Mouse (Mus musculus): Measurements from ENCODE around the gene Nnmt. TPM values are rescaled to one million over a fixed set of nuclear protein-coding genes. Genes with fewer than 3 reads are reported as not detected.

Gene Nnmt
- polyA plus RNA-seq, 1 experiment = 0.35 TPM

DNA sequence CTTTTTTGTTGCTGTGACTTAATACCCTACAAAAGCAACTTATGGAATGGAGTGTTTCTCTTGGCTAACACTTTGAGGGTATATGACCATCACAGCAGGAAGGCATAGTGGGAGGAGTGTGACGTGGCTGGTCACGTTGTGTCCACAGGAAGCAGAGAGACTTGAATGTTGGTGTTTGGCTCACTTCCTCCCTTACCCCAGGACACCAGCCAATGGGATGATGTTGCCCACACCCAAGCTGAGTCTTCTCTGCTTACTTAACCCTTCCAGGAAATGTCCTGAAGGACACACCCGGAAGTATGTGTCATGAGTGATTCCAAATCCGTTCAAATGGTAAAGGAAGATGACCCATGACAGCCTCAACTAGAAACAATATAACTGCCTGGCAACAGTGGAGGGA is 4.8 kb upstream of the Nnmt start:
- H3K4me1 ChIP-seq (ENCODE audit: control insufficient read depth, insufficient read depth, low read length) = no peaks in the 10 kb centered on the region
- no peak for TF ChIP-seq CTCF (IDR thresholded peaks at IDR 0.05; ENCODE audit: extremely low read depth, insufficient read depth, low read length)
- TF ChIP-seq POLR2A (IDR thresholded peaks at IDR 0.05; ENCODE audit: extremely low read depth, insufficient read depth, low read length) = no peak

GRCm38 (mm10) chr9:48607417-48607816 is 2.5 kb upstream of the Nnmt start:
- Histone ChIP-seq H3K4me1 (ENCODE audit: control insufficient read depth, insufficient read depth, low read length) (no peaks in the 10 kb centered on the region), H3K4me3 (ENCODE audit: insufficient read depth, low read length) (no peak overlapping the region), H3K27ac (ENCODE audit: insufficient read depth, low read length) (no peak overlapping the region)
- TF ChIP-seq CTCF (IDR thresholded peaks at IDR 0.05; ENCODE audit: extremely low read depth, insufficient read depth, low read length) (no peak), POLR2A (IDR thresholded peaks at IDR 0.05; ENCODE audit: extremely low read depth, insufficient read depth, low read length) (no peak)

More for the DNA sequence above, 4.8 kb upstream of the Nnmt start:
- Histone ChIP-seq H3K27ac (ENCODE audit: insufficient read depth, low read length) (no peak overlapping the region), H3K4me3 (ENCODE audit: insufficient read depth, low read length) (no peak overlapping the region)

- Histone ChIP-seq H3K4me3 (ENCODE audit: insufficient read depth, low read length) (no peak overlapping the region), H3K4me1 (ENCODE audit: control insufficient read depth, insufficient read depth, low read length) (no peaks in the 10 kb centered on the region), H3K27ac (ENCODE audit: insufficient read depth, low read length) (no peak overlapping the region)
- no peak for TF ChIP-seq POLR2A (IDR thresholded peaks at IDR 0.05; ENCODE audit: extremely low read depth, insufficient read depth, low read length)
- no peak for TF ChIP-seq CTCF (IDR thresholded peaks at IDR 0.05; ENCODE audit: extremely low read depth, insufficient read depth, low read length)
These were observed 1.2 kb upstream of the Nnmt start for GRCm38 (mm10) chr9:48606171-48606570.

DNA sequence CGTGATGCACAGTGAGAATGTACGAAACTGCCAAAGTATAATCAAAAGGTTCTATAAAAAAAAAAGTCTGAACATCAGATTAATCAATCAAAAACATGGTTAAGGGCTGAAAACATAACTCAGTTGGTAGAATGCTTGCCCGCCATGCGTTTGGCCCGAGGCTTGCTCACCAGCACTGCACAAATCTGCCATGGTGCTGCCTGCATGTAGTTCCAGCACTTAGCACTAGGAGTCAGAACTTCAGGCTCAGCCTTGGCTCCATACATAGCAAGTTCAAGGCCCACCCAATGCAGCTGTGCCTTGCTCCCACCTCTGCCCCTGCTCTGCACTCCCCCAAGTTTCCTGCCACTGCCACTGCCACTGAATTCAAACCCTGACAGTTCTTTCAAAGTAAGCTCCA is 744 bp upstream of the Nnmt start:
- H3K27ac ChIP-seq (ENCODE audit: insufficient read depth, low read length) = no peak overlapping the region

GRCm38 (mm10) chr9:48604226-48604625 is 727 bp downstream of the Nnmt start:
- peaks cover 3% of the 10 kb centered on the region; the same call in 1 of the 2 replicates for H3K4me1 ChIP-seq (ENCODE audit: control insufficient read depth, insufficient read depth, low read length)
- no peak overlapping the region for H3K27ac ChIP-seq (ENCODE audit: insufficient read depth, low read length)
- H3K4me3 ChIP-seq (ENCODE audit: insufficient read depth, low read length) = no peak overlapping the region
- TF ChIP-seq CTCF (IDR thresholded peaks at IDR 0.05; ENCODE audit: extremely low read depth, insufficient read depth, low read length) (no peak), POLR2A (IDR thresholded peaks at IDR 0.05; ENCODE audit: extremely low read depth, insufficient read depth, low read length) (no peak)

More for the DNA sequence above, 744 bp upstream of the Nnmt start:
- Histone ChIP-seq H3K4me3 (ENCODE audit: insufficient read depth, low read length) (no peak overlapping the region), H3K4me1 (ENCODE audit: control insufficient read depth, insufficient read depth, low read length) (peaks cover 3% of the 10 kb centered on the region; the same call in 1 of the 2 replicates)
- TF ChIP-seq POLR2A (IDR thresholded peaks at IDR 0.05; ENCODE audit: extremely low read depth, insufficient read depth, low read length) = no peak
- TF ChIP-seq CTCF (IDR thresholded peaks at IDR 0.05; ENCODE audit: extremely low read depth, insufficient read depth, low read length) = no peak

DNA sequence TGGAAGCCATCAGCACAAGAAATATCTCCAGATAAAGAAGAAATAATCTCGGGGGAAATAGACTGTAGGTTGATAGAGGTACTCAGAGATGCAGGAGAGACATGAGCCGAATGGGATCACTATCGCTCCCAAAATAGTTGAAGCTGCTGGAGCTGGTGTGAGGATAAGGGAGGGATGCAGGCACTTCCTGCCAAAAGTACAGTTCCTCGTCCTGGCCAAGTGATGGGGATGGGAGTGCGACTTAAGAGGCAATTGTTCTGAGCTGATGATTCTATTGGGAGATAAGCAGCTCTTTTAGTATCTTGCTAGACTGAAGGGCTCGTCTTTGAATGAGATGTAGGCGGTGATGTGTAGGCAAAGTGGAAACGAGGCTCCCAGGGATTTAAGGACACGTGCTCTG is 4.1 kb downstream of the Nnmt start:
- TF ChIP-seq CTCF (IDR thresholded peaks at IDR 0.05; ENCODE audit: extremely low read depth, insufficient read depth, low read length) (no peak), POLR2A (IDR thresholded peaks at IDR 0.05; ENCODE audit: extremely low read depth, insufficient read depth, low read length) (no peak)
- Histone ChIP-seq H3K27ac (ENCODE audit: insufficient read depth, low read length) (no peak overlapping the region), H3K4me3 (ENCODE audit: insufficient read depth, low read length) (no peak overlapping the region)

GRCm38 (mm10) chr9:48600066-48600465 is 4.9 kb downstream of the Nnmt start:
- no peak overlapping the region for H3K27ac ChIP-seq (ENCODE audit: insufficient read depth, low read length)
- no peak for TF ChIP-seq CTCF (IDR thresholded peaks at IDR 0.05; ENCODE audit: extremely low read depth, insufficient read depth, low read length)
- TF ChIP-seq POLR2A (IDR thresholded peaks at IDR 0.05; ENCODE audit: extremely low read depth, insufficient read depth, low read length) = no peak
- H3K4me1 ChIP-seq (ENCODE audit: control insufficient read depth, insufficient read depth, low read length) = peaks cover 3% of the 10 kb centered on the region; the same call in 1 of the 2 replicates
- H3K4me3 ChIP-seq (ENCODE audit: insufficient read depth, low read length) = no peak overlapping the region

More for the DNA sequence above, 4.1 kb downstream of the Nnmt start:
- H3K4me1 ChIP-seq (ENCODE audit: control insufficient read depth, insufficient read depth, low read length) = peaks cover 3% of the 10 kb centered on the region; the same call in 1 of the 2 replicates

GRCm38 (mm10) chr9:48597494-48597893 is 7.5 kb downstream of the Nnmt start:
- Histone ChIP-seq H3K27ac (ENCODE audit: insufficient read depth, low read length) (no peak overlapping the region), H3K4me3 (ENCODE audit: insufficient read depth, low read length) (no peak overlapping the region), H3K4me1 (ENCODE audit: control insufficient read depth, insufficient read depth, low read length) (peaks cover 3% of the 10 kb centered on the region; the same call in 1 of the 2 replicates)
- no peak for TF ChIP-seq POLR2A (IDR thresholded peaks at IDR 0.05; ENCODE audit: extremely low read depth, insufficient read depth, low read length)

GRCm38 (mm10) chr9:48596924-48597323 is 8.0 kb downstream of the Nnmt start:
- no peak overlapping the region for H3K27ac ChIP-seq (ENCODE audit: insufficient read depth, low read length)
- TF ChIP-seq POLR2A (IDR thresholded peaks at IDR 0.05; ENCODE audit: extremely low read depth, insufficient read depth, low read length) (no peak), CTCF (IDR thresholded peaks at IDR 0.05; ENCODE audit: extremely low read depth, insufficient read depth, low read length) (no peak)

GRCm38 (mm10) chr9:48593915-48594314 is 11.0 kb downstream of the Nnmt start:
- H3K4me3 ChIP-seq (ENCODE audit: insufficient read depth, low read length) = no peak overlapping the region
- no peak for TF ChIP-seq CTCF (IDR thresholded peaks at IDR 0.05; ENCODE audit: extremely low read depth, insufficient read depth, low read length)
- no peak overlapping the region for H3K27ac ChIP-seq (ENCODE audit: insufficient read depth, low read length)
- H3K4me1 ChIP-seq (ENCODE audit: control insufficient read depth, insufficient read depth, low read length) = no peaks in the 10 kb centered on the region

More at GRCm38 (mm10) chr9:48596924-48597323, 8.0 kb downstream of the Nnmt start:
- H3K4me3 ChIP-seq (ENCODE audit: insufficient read depth, low read length) = no peak overlapping the region
- peaks cover 3% of the 10 kb centered on the region; the same call in 1 of the 2 replicates for H3K4me1 ChIP-seq (ENCODE audit: control insufficient read depth, insufficient read depth, low read length)

Measured in cortical plate, adult 2 months (tissue).